Mouse (Mus musculus) C2C12 (cell line): Measurements from ENCODE around the gene Pcgf3. TPM values are rescaled to one million over a fixed set of nuclear protein-coding genes. Genes with fewer than 3 reads are reported as not detected.

Experiments used
- H3K27me3 ChIP-seq: one replicate; pipeline ENCODE4 v1.6.1; 2011; ENCODE audit not compliant: control insufficient read depth, insufficient read depth, insufficient read length
- H3K36me3 ChIP-seq: one replicate; pipeline ENCODE4 v1.6.1; 2011; ENCODE audit not compliant: control insufficient read depth, insufficient read depth
- H3K4me3 ChIP-seq: one replicate; pipeline ENCODE4 v1.5.1; 2011; ENCODE audit warnings: mild to moderate bottlenecking, control low read depth; ENCODE audit not compliant: poor library complexity, insufficient read depth, severe bottlenecking
- H3K79me2 ChIP-seq: one replicate; pipeline ENCODE4 v1.6.1; 2011; ENCODE audit not compliant: control insufficient read depth, insufficient read depth
- H3K79me3 ChIP-seq: one replicate; pipeline ENCODE4 v1.6.1; 2011; ENCODE audit warnings: low read depth, control low read depth
- H3ac ChIP-seq: one replicate; pipeline ENCODE3; 2011; ENCODE audit warnings: low read depth; ENCODE audit not compliant: control insufficient read depth, insufficient read length
- CEBPB ChIP-seq: IDR thresholded peaks from one replicate; pipeline ENCODE4 v1.6.1; 2011; ENCODE audit warnings: low read depth, mild to moderate bottlenecking, control low read depth, moderate library complexity
- CTCF ChIP-seq: IDR thresholded peaks from one replicate; pipeline ENCODE4 v1.5.1; 2011; ENCODE audit not compliant: control insufficient read depth, insufficient read depth, insufficient read length
- FOSL1 ChIP-seq: IDR thresholded peaks from one replicate; pipeline ENCODE4 v1.8.0; 2011; ENCODE audit warnings: mild to moderate bottlenecking, low read length; ENCODE audit not compliant: poor library complexity, insufficient read depth, severe bottlenecking
- MAX ChIP-seq: IDR thresholded peaks from one replicate; pipeline ENCODE4 v1.6.1; 2011; ENCODE audit warnings: mild to moderate bottlenecking, control low read depth
- MYOD1 ChIP-seq: IDR thresholded peaks from one replicate; pipeline ENCODE4 v1.6.1; 2011; ENCODE audit warnings: low read depth; ENCODE audit not compliant: control insufficient read depth, insufficient read length
- MYOG ChIP-seq: IDR thresholded peaks from one replicate; pipeline ENCODE4 v1.6.1; 2011; ENCODE audit not compliant: control insufficient read depth, insufficient read length; ENCODE audit errors: extremely low read depth
- USF1 ChIP-seq: IDR thresholded peaks from one replicate; pipeline ENCODE4 v1.6.1; 2011; ENCODE audit warnings: low read depth, mild to moderate bottlenecking, control low read depth, moderate library complexity
- polyA plus RNA-seq: library from polyadenylated mRNA; unstranded; fragments of >200 nt; fragmentation: generic; extraction: Trizol; gene quantifications from one replicate; pipeline ENCODE4 v1.2.1, GENCODE M21; 2012; ENCODE audit warnings: missing spikeins

Gene Pcgf3
- polyA plus RNA-seq, 1 experiment = 14.4 TPM

GRCm38 (mm10) chr5:108450837-108451540 lies 10.0 kb upstream of the Pcgf3 start:
- H3K4me3 ChIP-seq = no peak overlapping the region
- TF ChIP-seq CTCF (no peak), USF1 (no peak), FOSL1 (no peak), MAX (no peak), MYOD1 (no peak), CEBPB (no peak), MYOG (no peak)
- H3K79me2 ChIP-seq = no peaks in the 10 kb centered on the region
- H3K27me3 ChIP-seq = no peaks in the 10 kb centered on the region
- no peaks in the 10 kb centered on the region for H3K36me3 ChIP-seq
- no peaks in the 10 kb centered on the region for H3K79me3 ChIP-seq
- no peak overlapping the region for H3ac ChIP-seq

- H3K4me3 ChIP-seq = no peak overlapping the region
- no peaks in the 10 kb centered on the region for H3K27me3 ChIP-seq
- no peaks in the 10 kb centered on the region for H3K36me3 ChIP-seq
- H3K79me2 ChIP-seq = no peaks in the 10 kb centered on the region
- H3ac ChIP-seq = no peak overlapping the region
- TF ChIP-seq USF1 (no peak), FOSL1 (no peak), MYOG (no peak), CTCF (no peak), MAX (no peak), MYOD1 (no peak), CEBPB (no peak)
- no peaks in the 10 kb centered on the region for H3K79me3 ChIP-seq
Observed at GRCm38 (mm10) chr5:108451611-108452010, 9.4 kb upstream of the Pcgf3 start.

GRCm38 (mm10) chr5:108452422-108452821 lies 8.6 kb upstream of the Pcgf3 start:
- H3K4me3 ChIP-seq = no peak overlapping the region
- no peaks in the 10 kb centered on the region for H3K27me3 ChIP-seq
- H3K36me3 ChIP-seq = no peaks in the 10 kb centered on the region
- no peaks in the 10 kb centered on the region for H3K79me2 ChIP-seq
- no peaks in the 10 kb centered on the region for H3K79me3 ChIP-seq
- no peak for TF ChIP-seq FOSL1
- TF ChIP-seq MYOD1 = no peak
- TF ChIP-seq CEBPB = no peak
- TF ChIP-seq MYOG = no peak
- no peak for TF ChIP-seq MAX
- TF ChIP-seq CTCF = no peak
- no peak for TF ChIP-seq USF1
- no peak overlapping the region for H3ac ChIP-seq

- Histone ChIP-seq H3K36me3 (no peaks in the 10 kb centered on the region), H3K79me3 (no peaks in the 10 kb centered on the region), H3ac (no peak overlapping the region), H3K4me3 (no peak overlapping the region), H3K27me3 (no peaks in the 10 kb centered on the region), H3K79me2 (no peaks in the 10 kb centered on the region)
- TF ChIP-seq FOSL1 = no peak
- TF ChIP-seq MYOG = no peak
Observed at GRCm38 (mm10) chr5:108454094-108454493, 6.9 kb upstream of the Pcgf3 start.

- H3K79me2 ChIP-seq = peaks cover 26% of the 10 kb centered on the region
- H3ac ChIP-seq = no peak overlapping the region
- H3K79me3 ChIP-seq = peaks cover 24% of the 10 kb centered on the region
- TF ChIP-seq CTCF (no peak), FOSL1 (no peak), CEBPB (no peak), MAX (no peak), MYOD1 (no peak), USF1 (no peak)
- H3K4me3 ChIP-seq = no peak overlapping the region
- no peaks in the 10 kb centered on the region for H3K36me3 ChIP-seq
- no peaks in the 10 kb centered on the region for H3K27me3 ChIP-seq
Observed at GRCm38 (mm10) chr5:108458706-108459105, 2.3 kb upstream of the Pcgf3 start.

GRCm38 (mm10) chr5:108460461-108460860 lies 571 bp upstream of the Pcgf3 start:
- no peaks in the 10 kb centered on the region for H3K36me3 ChIP-seq
- peaks cover 43% of the 10 kb centered on the region for H3K79me2 ChIP-seq
- H3ac ChIP-seq = no peak overlapping the region
- peaks cover 40% of the 10 kb centered on the region for H3K79me3 ChIP-seq
- H3K4me3 ChIP-seq = peak overlapping the region; percentile 89
- TF ChIP-seq MYOG = no peak
- TF ChIP-seq CEBPB = no peak
- TF ChIP-seq CTCF = no peak
- TF ChIP-seq MAX = no peak
- TF ChIP-seq FOSL1 = no peak
- no peak for TF ChIP-seq MYOD1
- H3K27me3 ChIP-seq = no peaks in the 10 kb centered on the region

GRCm38 (mm10) chr5:108462446-108462845 lies 1.4 kb downstream of the Pcgf3 start:
- H3K79me2 ChIP-seq = peaks cover 63% of the 10 kb centered on the region
- TF ChIP-seq MAX (no peak), USF1 (no peak), FOSL1 (no peak), MYOG (no peak), CTCF (no peak), CEBPB (no peak), MYOD1 (no peak)
- H3K36me3 ChIP-seq = peaks cover 6% of the 10 kb centered on the region
- no peaks in the 10 kb centered on the region for H3K27me3 ChIP-seq
- H3ac ChIP-seq = peak overlapping the region; percentile 39
- peak overlapping the region; percentile 89 for H3K4me3 ChIP-seq
- peaks cover 57% of the 10 kb centered on the region for H3K79me3 ChIP-seq
